Mouse (Mus musculus) neural tube, embryonic 15.5 days (tissue): ENCODE measurements around the gene Gm36210. TPM values are rescaled to one million over a fixed set of nuclear protein-coding genes. Genes with fewer than 3 reads are reported as not detected.
"Not testable (repeated sequence)": the region's sequence is repeated elsewhere in the genome, so short reads cannot be mapped to it uniquely, and the experiment has no call there.

Experiments used
- ATAC-seq: fragments of 200-750 bp; cut with Nextera tagmentation; 2 replicates; pipeline ENCODE4 v1.8.0; 2017; ENCODE audit warnings: mild to moderate bottlenecking, moderate TSS enrichment, moderate library complexity; ENCODE audit not compliant: low FRiP score
- H3K27ac ChIP-seq: fragments of 300-500 bp; sonication (generic); replicated peaks from 2 replicates; pipeline ENCODE4 v1.5.1; 2015; ENCODE audit warnings: mild to moderate bottlenecking, inconsistent platforms
- H3K27me3 ChIP-seq: fragments of 300-500 bp; sonication (generic); replicated peaks from 2 replicates; pipeline ENCODE4 v1.6.1; 2015; ENCODE audit warnings: inconsistent platforms
- H3K36me3 ChIP-seq: fragments of 300-500 bp; sonication (generic); 2 replicates; pipeline ENCODE4 v1.6.1; 2015; ENCODE audit warnings: inconsistent platforms
- H3K4me1 ChIP-seq: fragments of 300-500 bp; sonication (generic); 2 replicates; pipeline ENCODE4 v1.6.1; 2015; ENCODE audit warnings: inconsistent platforms
- H3K4me2 ChIP-seq: fragments of 300-500 bp; sonication (generic); 2 replicates; pipeline ENCODE4 v1.6.1; 2015; ENCODE audit warnings: inconsistent platforms, mild to moderate bottlenecking, moderate library complexity
- H3K4me3 ChIP-seq: fragments of 300-500 bp; sonication (generic); replicated peaks from 2 replicates; pipeline ENCODE4 v1.5.1; 2015; ENCODE audit warnings: mild to moderate bottlenecking, inconsistent platforms
- H3K9ac ChIP-seq: fragments of 300-500 bp; sonication (generic); replicated peaks from 2 replicates; pipeline ENCODE4 v1.6.1; 2015; ENCODE audit warnings: mild to moderate bottlenecking, inconsistent platforms
- H3K9me3 ChIP-seq: fragments of 300-500 bp; sonication (generic); replicated peaks from 2 replicates; pipeline ENCODE4 v1.6.1; 2016; ENCODE audit warnings: inconsistent platforms
- WGBS: fragments of 180-500 bp; shearing (Covaris S2); methylation state at CpG from one replicate; pipeline ENCODE4 v1.1.7; 2015; ENCODE audit warnings: mixed read lengths; 5-methylcytosine and 5-hydroxymethylcytosine counted together
- polyA plus RNA-seq: library from polyadenylated mRNA; unstranded; fragments of >200 nt; fragmentation: Nextera tagmentation; extraction: Ambion mirVana; gene quantifications from 2 replicates; pipeline ENCODE4 v1.2.1, GENCODE M21; 2015

Gene Gm36210
- polyA plus RNA-seq, 1 experiment from 2014 or later = 0.23 TPM

DNA sequence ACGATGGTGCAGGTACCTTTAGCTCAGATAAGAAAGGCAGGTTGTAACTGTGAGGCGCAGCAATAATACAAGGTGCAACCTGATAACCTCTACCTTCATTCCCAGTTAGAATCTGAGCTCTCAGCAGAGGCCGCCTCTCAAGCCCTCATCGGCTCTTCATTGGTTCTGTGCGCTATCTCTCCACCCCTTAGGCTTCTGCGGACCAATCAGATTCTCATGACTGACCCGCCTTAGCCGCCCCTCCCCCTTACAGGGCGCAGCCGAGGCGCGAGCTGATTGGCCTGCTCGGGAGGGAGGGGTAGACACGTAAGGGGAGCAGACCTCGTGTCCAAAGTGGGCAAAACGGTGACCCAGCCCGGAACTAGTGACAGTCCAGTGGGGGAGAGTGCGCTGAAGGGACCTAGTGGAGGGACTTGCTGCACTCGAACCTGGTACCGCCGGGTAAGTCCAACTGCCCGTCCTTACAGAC, 29.5 kb downstream of the Gm36210 start, which contains the start of gene Isoc2a:
Gene Isoc2a, plus strand, starts transcription at position 401 of the 469 bp plus-strand sequence.
- peaks cover 15% of the 10 kb centered on the region for H3K4me1 ChIP-seq
- peak within 1 kb of the TSS; percentile 56 for H3K4me3 ChIP-seq
- H3K9ac ChIP-seq = peak within 1 kb of the TSS; percentile 62
- no peaks in the 10 kb centered on the region for H3K27me3 ChIP-seq
- WGBS = under 1% methylated on average over 22 of the region's 22 CpGs
- H3K27ac ChIP-seq = peak within 1 kb of the TSS; percentile 54
- no peaks in the 10 kb centered on the region for H3K9me3 ChIP-seq
- H3K4me2 ChIP-seq = peak within 1 kb of the TSS; percentile 93
- no peaks in the 10 kb centered on the region for H3K36me3 ChIP-seq
- peak; percentile 100 for ATAC-seq

- no peak within 1 kb of the TSS for H3K9ac ChIP-seq
- no peaks in the 10 kb centered on the region for H3K27me3 ChIP-seq
- H3K36me3 ChIP-seq = no peaks in the 10 kb centered on the region
- H3K27ac ChIP-seq = no peak within 1 kb of the TSS
- peaks cover 17% of the 10 kb centered on the region for H3K4me1 ChIP-seq
- no peak for ATAC-seq
- no peak within 1 kb of the TSS for H3K4me2 ChIP-seq
- H3K9me3 ChIP-seq = no peaks in the 10 kb centered on the region
- no peak within 1 kb of the TSS for H3K4me3 ChIP-seq
- 68% methylated on average over 6 of the region's 6 CpGs for WGBS
These were observed 36.2 kb downstream of the Gm36210 start, which contains the start of gene Isoc2b for GRCm38 (mm10) chr7:4870133-4870532. TSS of gene Isoc2b (minus strand) at chr7:4870258.

DNA sequence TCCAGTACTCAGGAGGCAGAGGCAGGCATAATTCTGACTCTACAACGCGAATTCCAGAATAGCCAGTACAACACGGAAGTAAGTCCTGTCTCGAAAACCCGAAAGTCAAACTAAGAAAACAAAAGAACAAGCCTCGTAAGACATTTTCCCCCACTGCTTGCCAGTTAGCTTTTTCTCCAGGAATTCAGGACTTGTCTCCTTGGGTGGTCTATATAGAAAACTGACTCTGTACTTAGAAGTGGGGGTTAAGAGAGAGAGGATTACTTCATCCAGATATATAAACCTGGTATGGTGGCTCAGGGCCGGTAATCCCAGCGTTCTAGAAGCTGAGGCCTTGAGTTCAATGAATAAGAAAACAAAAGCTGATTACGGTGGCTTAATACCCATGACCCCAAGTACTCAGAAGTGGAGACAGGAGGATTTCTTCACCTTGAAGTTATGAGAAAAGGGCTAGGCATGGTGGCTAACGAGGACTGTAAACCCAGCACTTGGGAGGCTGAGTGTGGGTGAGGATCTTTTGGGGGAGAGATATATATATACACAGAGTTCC, 39.6 kb downstream of the Gm36210 start:
- H3K4me3 ChIP-seq = peak overlapping the region; percentile 51
- no peaks in the 10 kb centered on the region for H3K27me3 ChIP-seq
- H3K4me2 ChIP-seq = peak overlapping the region; percentile 71
- H3K9me3 ChIP-seq = no peaks in the 10 kb centered on the region
- no peak for ATAC-seq
- H3K4me1 ChIP-seq = peaks cover 17% of the 10 kb centered on the region
- peak overlapping the region; percentile 52 for H3K9ac ChIP-seq
- 34% methylated on average over 10 of the region's 10 CpGs for WGBS
- no peaks in the 10 kb centered on the region for H3K36me3 ChIP-seq
- peak overlapping the region; percentile 77 for H3K27ac ChIP-seq

GRCm38 (mm10) chr7:4865579-4866493, 40.5 kb downstream of the Gm36210 start:
- Histone ChIP-seq H3K4me1 (peaks cover 17% of the 10 kb centered on the region), H3K27ac (peak overlapping the region; percentile 79), H3K9ac (peak overlapping the region; percentile 54), H3K27me3 (no peaks in the 10 kb centered on the region), H3K4me2 (peak overlapping the region; percentile 71), H3K9me3 (no peaks in the 10 kb centered on the region), H3K36me3 (no peaks in the 10 kb centered on the region), H3K4me3 (peak overlapping the region; percentile 51)
- 4% methylated on average over 40 of the region's 40 CpGs for WGBS
- ATAC-seq = peak; percentile 100

GRCm38 (mm10) chr7:4865090-4865489, 41.2 kb downstream of the Gm36210 start:
- peak; percentile 30 for ATAC-seq
- WGBS = 58% methylated on average over 5 of the region's 5 CpGs
- H3K27ac ChIP-seq = peak overlapping the region; percentile 79
- no peaks in the 10 kb centered on the region for H3K36me3 ChIP-seq
- H3K9me3 ChIP-seq = no peaks in the 10 kb centered on the region
- no peaks in the 10 kb centered on the region for H3K27me3 ChIP-seq
- no peak overlapping the region for H3K9ac ChIP-seq
- H3K4me2 ChIP-seq = peak overlapping the region; percentile 71
- H3K4me3 ChIP-seq = peak overlapping the region; percentile 51
- H3K4me1 ChIP-seq = peaks cover 17% of the 10 kb centered on the region

DNA sequence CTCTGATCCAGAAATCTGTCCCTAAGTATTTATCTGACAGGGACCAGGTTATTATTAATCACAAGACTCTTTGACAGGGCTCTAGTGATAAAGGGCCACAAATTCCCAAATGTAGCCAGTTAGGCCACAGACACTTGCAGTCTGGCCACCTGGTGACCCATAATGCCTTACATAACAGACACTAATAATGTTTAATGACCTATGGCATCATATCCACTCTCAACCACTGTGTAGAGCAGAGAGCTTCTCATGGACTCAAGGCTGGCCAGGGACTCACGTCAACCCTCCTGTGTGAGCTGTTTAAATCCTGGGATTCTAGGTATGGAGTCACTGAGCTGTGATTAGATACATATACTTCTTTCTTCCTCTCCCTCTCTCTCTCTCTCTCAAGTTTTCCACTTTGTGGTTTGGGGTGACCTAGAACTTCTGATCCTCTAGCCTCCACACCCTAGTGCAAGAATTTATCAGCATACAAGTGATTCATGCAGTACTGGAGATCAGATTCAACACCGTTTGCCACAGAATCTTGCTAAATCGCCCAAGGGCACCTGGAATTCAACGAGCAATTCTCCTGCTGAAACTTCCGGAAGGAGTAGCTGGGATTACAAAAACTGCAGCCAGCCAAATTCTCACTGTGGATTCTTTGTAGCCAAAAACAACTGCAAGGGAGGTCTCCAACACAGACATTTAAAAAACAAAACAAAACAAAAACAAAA, 42.0 kb downstream of the Gm36210 start:
- ATAC-seq = no peak
- Histone ChIP-seq H3K27me3 (no peaks in the 10 kb centered on the region), H3K4me1 (peaks cover 17% of the 10 kb centered on the region), H3K36me3 (no peaks in the 10 kb centered on the region), H3K9me3 (no peaks in the 10 kb centered on the region), H3K27ac (no peak overlapping the region), H3K4me2 (no peak overlapping the region), H3K9ac (no peak overlapping the region), H3K4me3 (no peak overlapping the region)
- WGBS = 84% methylated on average over 5 of the region's 5 CpGs

GRCm38 (mm10) chr7:4863541-4864080, 42.7 kb downstream of the Gm36210 start:
- no peak overlapping the region for H3K4me3 ChIP-seq
- ATAC-seq = no peak
- H3K9me3 ChIP-seq = no peaks in the 10 kb centered on the region
- H3K27me3 ChIP-seq = no peaks in the 10 kb centered on the region
- no peak overlapping the region for H3K27ac ChIP-seq
- no peak overlapping the region for H3K9ac ChIP-seq
- H3K4me1 ChIP-seq = peaks cover 17% of the 10 kb centered on the region
- H3K36me3 ChIP-seq = no peaks in the 10 kb centered on the region
- WGBS = 81% methylated on average over 7 of the region's 7 CpGs
- H3K4me2 ChIP-seq = no peak overlapping the region

DNA sequence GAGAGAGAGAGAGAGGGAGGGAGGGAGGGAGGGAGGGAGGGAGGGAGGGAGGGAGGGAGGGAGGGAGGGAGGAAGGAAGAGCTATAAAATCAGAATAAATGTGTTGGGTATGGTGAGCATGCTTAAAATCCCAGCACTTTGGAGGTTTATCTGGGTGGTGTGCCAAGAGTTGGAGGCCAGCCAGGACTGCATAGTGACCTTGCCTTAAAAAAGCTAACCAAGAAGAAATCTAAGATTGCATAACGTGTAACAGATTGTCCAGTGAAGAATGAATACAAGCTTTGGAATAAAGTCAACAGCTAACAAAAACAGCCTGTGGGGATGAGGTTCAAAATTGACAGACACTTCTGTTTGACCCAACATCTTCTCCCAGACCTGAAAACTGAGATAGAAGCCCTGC, 43.3 kb downstream of the Gm36210 start:
- Histone ChIP-seq H3K36me3 (no peaks in the 10 kb centered on the region), H3K9ac (no peak overlapping the region), H3K27ac (no peak overlapping the region), H3K4me3 (no peak overlapping the region), H3K27me3 (no peaks in the 10 kb centered on the region), H3K4me1 (peaks cover 17% of the 10 kb centered on the region), H3K9me3 (no peaks in the 10 kb centered on the region), H3K4me2 (no peak overlapping the region)
- 70% methylated on average over 1 of the region's 1 CpGs for WGBS
- no peak for ATAC-seq

- not testable (repeated sequence) for H3K36me3 ChIP-seq, H3K4me1 ChIP-seq, H3K27ac ChIP-seq, ATAC-seq, H3K9me3 ChIP-seq, H3K9ac ChIP-seq, H3K27me3 ChIP-seq, H3K4me2 ChIP-seq, H3K4me3 ChIP-seq
- 83% methylated on average over 3 of the region's 3 CpGs for whole genome bisulfite sequencing
These were observed 45.4 kb downstream of the Gm36210 start for GRCm38 (mm10) chr7:4860926-4861325.

GRCm38 (mm10) chr7:4859418-4859978, 46.8 kb downstream of the Gm36210 start:
- Histone ChIP-seq H3K27me3 (no peaks in the 10 kb centered on the region), H3K4me1 (no peaks in the 10 kb centered on the region), H3K9me3 (no peaks in the 10 kb centered on the region), H3K27ac (no peak overlapping the region), H3K4me3 (no peak overlapping the region), H3K36me3 (no peaks in the 10 kb centered on the region), H3K4me2 (no peak overlapping the region), H3K9ac (no peak overlapping the region)
- ATAC-seq = no peak
- WGBS = 71% methylated on average over 12 of the region's 12 CpGs

DNA sequence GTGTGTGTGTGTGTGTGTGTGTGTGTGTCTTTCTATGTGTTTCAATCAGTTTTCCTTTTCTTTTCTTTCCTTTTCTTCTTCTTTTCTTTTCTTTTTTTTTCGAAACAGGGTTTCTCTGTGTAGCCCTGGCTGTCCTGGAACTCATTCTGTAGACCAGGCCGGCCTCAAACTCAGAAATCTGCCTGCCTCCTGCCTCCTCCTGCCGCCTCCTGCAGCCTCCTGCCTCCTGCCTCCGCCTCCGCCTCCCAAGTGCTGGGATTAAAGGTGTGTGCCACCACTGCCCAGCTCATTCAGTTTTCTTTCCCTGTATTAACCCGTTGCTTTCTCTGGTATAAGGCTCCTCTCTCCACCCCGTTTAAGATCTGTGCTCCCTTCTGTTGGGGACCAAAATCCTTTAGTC, 49.0 kb downstream of the Gm36210 start:
- Histone ChIP-seq H3K4me3 (no peak overlapping the region), H3K9me3 (no peaks in the 10 kb centered on the region), H3K4me1 (no peaks in the 10 kb centered on the region), H3K9ac (no peak overlapping the region), H3K4me2 (no peak overlapping the region), H3K27me3 (no peaks in the 10 kb centered on the region), H3K36me3 (no peaks in the 10 kb centered on the region), H3K27ac (no peak overlapping the region)
- no peak for ATAC-seq
- WGBS = 72% methylated on average over 6 of the region's 7 CpGs
